Mouse (Mus musculus) stomach, embryonic 14.5 days (tissue): ENCODE measurements around the gene Gm21973. TPM values are rescaled to one million over a fixed set of nuclear protein-coding genes. Genes with fewer than 3 reads are reported as not detected.

ENCODE experiments used
- ATAC-seq: fragments of 200-750 bp; cut with Nextera tagmentation; 2 replicates; pipeline ENCODE4 v1.8.0; 2017; ENCODE audit warnings: low read depth, moderate TSS enrichment; ENCODE audit not compliant: insufficient number of reproducible peaks, insufficient read depth, low FRiP score
- H3K27ac ChIP-seq: fragments of 300-500 bp; sonication (generic); 2 replicates; pipeline ENCODE4 v1.5.1; 2014; ENCODE audit warnings: mild to moderate bottlenecking, low read length, moderate library complexity, mixed read lengths
- H3K27me3 ChIP-seq: fragments of 300-500 bp; sonication (generic); 2 replicates; pipeline ENCODE4 v1.6.1; 2014; ENCODE audit warnings: low read length, control low read depth, mixed read lengths; ENCODE audit not compliant: control insufficient read depth, insufficient read depth
- H3K36me3 ChIP-seq: fragments of 300-500 bp; sonication (generic); 2 replicates; pipeline ENCODE4 v1.6.1; 2014; ENCODE audit warnings: mild to moderate bottlenecking, control low read depth, low read length, moderate library complexity, mixed read lengths; ENCODE audit not compliant: control insufficient read depth, insufficient read depth
- H3K4me1 ChIP-seq: fragments of 300-500 bp; sonication (generic); 2 replicates; pipeline ENCODE4 v1.6.1; 2014; ENCODE audit warnings: low read length, control low read depth, mixed read lengths; ENCODE audit not compliant: control insufficient read depth, insufficient read depth
- H3K4me2 ChIP-seq: fragments of 300-500 bp; sonication (generic); replicated peaks from 2 replicates; pipeline ENCODE4 v1.6.1; 2014; ENCODE audit warnings: low read depth, low read length, control low read depth
- H3K4me3 ChIP-seq: fragments of 300-500 bp; sonication (generic); 2 replicates; pipeline ENCODE4 v1.5.1; 2014; ENCODE audit warnings: low read depth, low read length, control low read depth
- H3K9ac ChIP-seq: fragments of 300-500 bp; sonication (generic); replicated peaks from 2 replicates; pipeline ENCODE4 v1.6.1; 2014; ENCODE audit warnings: low read depth, mild to moderate bottlenecking, control low read depth, low read length, moderate library complexity, mixed read lengths
- H3K9me3 ChIP-seq: fragments of 300-500 bp; sonication (generic); 2 replicates; pipeline ENCODE4 v1.6.1; 2016; ENCODE audit warnings: low read depth, low read length, control low read depth; ENCODE audit not compliant: control insufficient read depth
- WGBS: fragments of 180-500 bp; shearing (Covaris S2); extraction: QIAGEN DNeasy Blood & Tissue Kit; methylation state at CpG from one replicate; pipeline ENCODE4 v1.1.7; 2014; 5-methylcytosine and 5-hydroxymethylcytosine counted together
- polyA plus RNA-seq: library from polyadenylated mRNA; unstranded; fragments of >200 nt; fragmentation: Nextera tagmentation; extraction: Ambion mirVana; gene quantifications from 2 replicates; pipeline ENCODE4 v1.2.1, GENCODE M21; 2014

The Gm21973 gene
- polyA plus RNA-seq, 1 experiment from 2014 or later = not detected

- H3K9ac ChIP-seq = no peak overlapping the region
- no peak overlapping the region for H3K27ac ChIP-seq
- H3K4me1 ChIP-seq = no peaks in the 10 kb centered on the region
- WGBS = 63% methylated on average over 5 of the region's 5 CpGs
- H3K9me3 ChIP-seq = no peaks in the 10 kb centered on the region
- H3K27me3 ChIP-seq = no peaks in the 10 kb centered on the region
- H3K4me2 ChIP-seq = no peak overlapping the region
- ATAC-seq = no peak
- H3K36me3 ChIP-seq = no peaks in the 10 kb centered on the region
- no peak overlapping the region for H3K4me3 ChIP-seq
These were observed 13.4 kb upstream of the Gm21973 start for GRCm38 (mm10) chr15:10311826-10312225.

DNA sequence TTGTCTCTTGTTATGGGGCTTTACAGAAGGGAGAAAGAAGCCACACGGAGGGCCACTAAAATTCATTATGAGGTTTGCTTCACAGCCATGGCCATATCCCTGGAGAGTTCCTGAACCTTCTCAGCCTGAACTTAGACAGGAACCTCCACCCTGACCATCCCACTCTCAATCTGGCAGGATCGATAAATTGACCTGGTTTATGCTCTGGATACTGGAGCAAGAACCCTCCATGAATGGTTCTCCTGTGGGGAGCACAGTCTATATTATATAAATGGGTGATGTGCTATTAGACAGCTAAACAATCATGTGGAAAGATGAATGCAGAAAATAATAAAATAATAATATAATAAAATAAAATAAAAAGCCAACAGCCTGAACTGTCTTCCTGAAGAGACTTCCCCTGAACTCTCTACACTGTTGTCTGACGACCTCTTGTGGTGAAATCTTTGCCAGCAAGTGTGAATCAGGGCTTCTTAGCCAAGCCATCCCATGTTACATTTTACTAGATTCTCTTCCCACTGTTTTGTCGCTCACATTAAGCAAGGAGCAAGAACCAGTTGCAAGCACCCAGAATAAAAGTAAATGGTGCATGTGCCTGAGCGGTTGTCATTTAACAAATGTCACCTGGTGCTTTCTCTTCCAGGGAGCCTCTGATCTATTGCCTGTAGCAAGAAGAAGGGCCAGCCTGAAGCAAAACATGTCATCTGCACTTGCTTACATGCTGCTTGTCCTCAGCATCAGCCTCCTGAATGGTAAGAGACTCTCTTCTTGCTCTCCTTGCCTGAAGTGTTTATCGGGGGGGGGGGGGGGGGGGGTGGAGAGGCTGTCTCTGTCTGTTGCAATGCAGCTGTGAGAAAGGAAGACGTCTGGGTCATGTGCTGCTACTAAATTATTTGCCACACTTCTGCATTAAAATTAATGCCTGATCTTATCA, 11.4 kb upstream of the Gm21973 start:
- H3K9me3 ChIP-seq = no peaks in the 10 kb centered on the region
- ATAC-seq = no peak
- no peak overlapping the region for H3K9ac ChIP-seq
- no peaks in the 10 kb centered on the region for H3K36me3 ChIP-seq
- H3K27me3 ChIP-seq = no peaks in the 10 kb centered on the region
- no peak overlapping the region for H3K4me2 ChIP-seq
- no peak overlapping the region for H3K4me3 ChIP-seq
- H3K27ac ChIP-seq = no peak overlapping the region
- no peaks in the 10 kb centered on the region for H3K4me1 ChIP-seq
- WGBS = 45% methylated on average over 7 of the region's 7 CpGs

DNA sequence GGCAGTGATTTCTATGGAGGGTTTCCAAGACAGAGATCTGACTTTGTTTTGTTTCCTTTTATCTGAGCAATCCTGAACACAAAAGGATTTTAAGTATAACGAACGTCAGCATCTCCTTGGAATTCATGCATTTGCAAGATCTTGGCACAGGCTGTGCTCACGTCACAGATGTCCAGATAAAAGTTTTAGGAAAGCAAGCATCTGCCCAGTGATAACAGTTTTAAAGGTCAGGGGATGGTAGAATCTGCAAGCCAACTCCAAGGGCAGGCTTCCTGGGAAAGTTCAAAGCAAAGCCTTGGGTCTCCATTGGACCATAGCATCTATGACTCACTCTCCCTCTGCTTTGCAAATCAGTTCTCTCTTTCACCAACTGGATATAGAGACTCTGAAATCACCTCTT, 5.4 kb downstream of the Gm21973 start:
- Histone ChIP-seq H3K36me3 (no peaks in the 10 kb centered on the region), H3K4me3 (no peak overlapping the region), H3K27ac (no peak overlapping the region), H3K27me3 (no peaks in the 10 kb centered on the region), H3K9me3 (no peaks in the 10 kb centered on the region), H3K4me1 (no peaks in the 10 kb centered on the region), H3K4me2 (no peak overlapping the region), H3K9ac (no peak overlapping the region)
- ATAC-seq = no peak
- WGBS = 81% methylated on average over 3 of the region's 3 CpGs

GRCm38 (mm10) chr15:10332566-10332965, 7.4 kb downstream of the Gm21973 start:
- Histone ChIP-seq H3K9me3 (no peaks in the 10 kb centered on the region), H3K9ac (no peak overlapping the region), H3K4me2 (no peak overlapping the region), H3K4me1 (no peaks in the 10 kb centered on the region), H3K27me3 (no peaks in the 10 kb centered on the region), H3K36me3 (no peaks in the 10 kb centered on the region), H3K27ac (no peak overlapping the region), H3K4me3 (no peak overlapping the region)
- WGBS = 92% methylated on average over 1 of the region's 1 CpGs
- ATAC-seq = no peak

DNA sequence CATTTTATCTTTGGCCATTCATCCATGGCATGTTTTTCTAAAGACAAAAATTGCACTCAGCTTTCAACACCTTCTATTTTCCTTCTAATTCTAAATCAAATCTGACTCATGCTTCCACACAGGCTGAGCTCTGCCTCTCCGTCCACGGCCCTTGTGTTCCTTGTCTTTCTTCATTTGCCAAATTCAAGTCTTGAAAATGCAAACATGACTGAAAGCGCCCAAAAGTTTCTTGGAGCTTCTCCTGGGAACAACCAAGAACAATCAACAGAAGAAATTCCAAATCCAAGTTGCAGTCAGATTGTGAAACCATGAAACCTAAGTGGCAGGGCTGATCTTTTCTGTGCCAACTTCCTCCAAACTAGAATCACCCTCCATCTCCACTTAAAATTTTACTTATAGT, 13.4 kb downstream of the Gm21973 start:
- Histone ChIP-seq H3K9me3 (no peaks in the 10 kb centered on the region), H3K4me1 (no peaks in the 10 kb centered on the region), H3K4me2 (no peak overlapping the region), H3K27me3 (no peaks in the 10 kb centered on the region), H3K4me3 (no peak overlapping the region), H3K36me3 (no peaks in the 10 kb centered on the region), H3K27ac (no peak overlapping the region), H3K9ac (no peak overlapping the region)
- WGBS = 77% methylated on average over 3 of the region's 3 CpGs
- no peak for ATAC-seq

- no peaks in the 10 kb centered on the region for H3K9me3 ChIP-seq
- H3K36me3 ChIP-seq = no peaks in the 10 kb centered on the region
- H3K27me3 ChIP-seq = no peaks in the 10 kb centered on the region
- H3K4me1 ChIP-seq = no peaks in the 10 kb centered on the region
- no peak overlapping the region for H3K27ac ChIP-seq
- WGBS = 87% methylated on average over 6 of the region's 6 CpGs
- H3K9ac ChIP-seq = no peak overlapping the region
- H3K4me2 ChIP-seq = no peak overlapping the region
- H3K4me3 ChIP-seq = no peak overlapping the region
- ATAC-seq = no peak
These were observed 21.9 kb downstream of the Gm21973 start for GRCm38 (mm10) chr15:10347044-10347443.

GRCm38 (mm10) chr15:10358039-10358948, 33.1 kb downstream of the Gm21973 start, which contains the start of gene Agxt2:
Gene Agxt2, plus strand, starts transcription at chr15:10358532.
- ATAC-seq = peak; percentile 67; the same call in 1 of the 2 replicates
- WGBS = 77% methylated on average over 9 of the region's 9 CpGs
- H3K27ac ChIP-seq = no peak within 1 kb of the TSS

GRCm38 (mm10) chr15:10366331-10366730, 41.2 kb downstream of the Gm21973 start:
- Histone ChIP-seq H3K9ac (no peak overlapping the region), H3K27me3 (no peaks in the 10 kb centered on the region), H3K36me3 (no peaks in the 10 kb centered on the region), H3K4me1 (no peaks in the 10 kb centered on the region), H3K9me3 (no peaks in the 10 kb centered on the region), H3K27ac (no peak overlapping the region), H3K4me2 (no peak overlapping the region), H3K4me3 (no peak overlapping the region)
- 88% methylated on average over 2 of the region's 2 CpGs for WGBS
- ATAC-seq = no peak

More at GRCm38 (mm10) chr15:10358039-10358948, 33.1 kb downstream of the Gm21973 start, which contains the start of gene Agxt2:
- H3K27me3 ChIP-seq = no peaks in the 10 kb centered on the region
- no peaks in the 10 kb centered on the region for H3K36me3 ChIP-seq
- no peak within 1 kb of the TSS for H3K4me2 ChIP-seq
- H3K9ac ChIP-seq = no peak within 1 kb of the TSS
- H3K4me1 ChIP-seq = no peaks in the 10 kb centered on the region
- H3K9me3 ChIP-seq = no peaks in the 10 kb centered on the region
- H3K4me3 ChIP-seq = no peak within 1 kb of the TSS
